Mouse (Mus musculus): Measurements from ENCODE around the gene Tnik. TPM values are rescaled to one million over a fixed set of nuclear protein-coding genes. Genes with fewer than 3 reads are reported as not detected.

Gene Tnik
- polyA plus RNA-seq, 1 experiment from 2014 or later = 9.8 TPM

GRCm38 (mm10) chr3:28234179-28234578, 28.8 kb upstream of the Tnik start:
- H3K4me3 ChIP-seq = no peak overlapping the region
- 73% methylated on average over 6 of the region's 7 CpGs for WGBS
- no peak for ATAC-seq (ENCODE audit: borderline replicate concordance, extremely low read depth, low FRiP score, low TSS enrichment)

DNA sequence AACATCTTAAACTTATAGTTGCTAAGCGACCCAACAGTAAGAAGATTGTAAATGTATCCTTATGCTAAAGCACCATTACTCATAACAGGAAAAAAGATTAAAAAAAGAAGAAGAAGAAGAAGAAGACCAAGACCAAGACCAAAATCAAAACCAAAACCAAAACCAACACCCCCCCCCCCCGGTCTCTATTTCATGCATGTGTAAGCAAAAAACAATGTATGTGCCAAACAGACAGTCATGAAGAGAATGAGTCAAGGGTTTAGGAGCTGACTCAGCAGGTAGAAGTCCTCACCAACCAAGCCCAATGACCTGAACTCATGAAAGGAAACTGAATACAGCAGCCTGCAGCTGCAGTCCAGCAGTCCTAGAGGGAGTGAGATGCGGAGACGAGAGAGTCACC, 26.3 kb upstream of the Tnik start:
- no peak overlapping the region for H3K27ac ChIP-seq
- H3K4me2 ChIP-seq = no peak overlapping the region
- H3K4me1 ChIP-seq = no peaks in the 10 kb centered on the region
- 90% methylated on average over 4 of the region's 4 CpGs for WGBS
- no peaks in the 10 kb centered on the region for H3K27me3 ChIP-seq
- H3K4me3 ChIP-seq = no peak overlapping the region
- no peaks in the 10 kb centered on the region for H3K9me3 ChIP-seq
- no peak overlapping the region for H3K9ac ChIP-seq
- no peak for ATAC-seq (ENCODE audit: borderline replicate concordance, extremely low read depth, low FRiP score, low TSS enrichment)
- H3K36me3 ChIP-seq = no peaks in the 10 kb centered on the region

More at GRCm38 (mm10) chr3:28234179-28234578, 28.8 kb upstream of the Tnik start:
- Histone ChIP-seq H3K36me3 (no peaks in the 10 kb centered on the region), H3K4me2 (no peak overlapping the region), H3K27ac (no peak overlapping the region), H3K9ac (no peak overlapping the region), H3K4me1 (no peaks in the 10 kb centered on the region), H3K27me3 (no peaks in the 10 kb centered on the region), H3K9me3 (no peaks in the 10 kb centered on the region)

DNA sequence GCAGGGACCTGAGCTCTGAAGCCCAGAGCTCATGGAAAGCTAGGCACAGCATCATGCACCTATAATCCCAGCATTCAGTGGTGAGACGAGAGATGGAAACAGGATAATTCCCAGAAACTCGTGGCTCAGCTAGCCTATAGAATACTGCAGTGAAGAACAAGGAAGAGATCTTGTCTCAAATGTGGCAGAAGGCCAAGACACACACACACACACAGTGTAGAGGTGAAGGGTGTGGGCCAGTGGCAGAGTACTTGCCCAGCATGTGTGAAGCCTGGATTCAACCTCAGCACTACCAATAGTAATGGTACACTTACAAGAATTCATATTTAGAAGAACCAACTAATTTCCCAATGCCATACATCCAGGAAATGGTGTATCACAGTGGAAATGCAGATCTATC, 24.9 kb upstream of the Tnik start:
- Histone ChIP-seq H3K9me3 (no peaks in the 10 kb centered on the region), H3K4me3 (no peak overlapping the region), H3K27ac (no peak overlapping the region), H3K4me1 (no peaks in the 10 kb centered on the region), H3K36me3 (no peaks in the 10 kb centered on the region), H3K9ac (no peak overlapping the region), H3K4me2 (no peak overlapping the region), H3K27me3 (no peaks in the 10 kb centered on the region)
- ATAC-seq (ENCODE audit: borderline replicate concordance, extremely low read depth, low FRiP score, low TSS enrichment) = no peak
- 52% methylated on average over 2 of the region's 2 CpGs for WGBS

- no peak for ATAC-seq (ENCODE audit: borderline replicate concordance, extremely low read depth, low FRiP score, low TSS enrichment)
- WGBS = 83% methylated on average over 2 of the region's 2 CpGs
- Histone ChIP-seq H3K9ac (no peak overlapping the region), H3K36me3 (no peaks in the 10 kb centered on the region), H3K27me3 (no peaks in the 10 kb centered on the region), H3K27ac (no peak overlapping the region), H3K4me2 (no peak overlapping the region), H3K4me3 (no peak overlapping the region), H3K4me1 (no peaks in the 10 kb centered on the region), H3K9me3 (no peaks in the 10 kb centered on the region)
Measured at GRCm38 (mm10) chr3:28242561-28242960, 20.5 kb upstream of the Tnik start.

DNA sequence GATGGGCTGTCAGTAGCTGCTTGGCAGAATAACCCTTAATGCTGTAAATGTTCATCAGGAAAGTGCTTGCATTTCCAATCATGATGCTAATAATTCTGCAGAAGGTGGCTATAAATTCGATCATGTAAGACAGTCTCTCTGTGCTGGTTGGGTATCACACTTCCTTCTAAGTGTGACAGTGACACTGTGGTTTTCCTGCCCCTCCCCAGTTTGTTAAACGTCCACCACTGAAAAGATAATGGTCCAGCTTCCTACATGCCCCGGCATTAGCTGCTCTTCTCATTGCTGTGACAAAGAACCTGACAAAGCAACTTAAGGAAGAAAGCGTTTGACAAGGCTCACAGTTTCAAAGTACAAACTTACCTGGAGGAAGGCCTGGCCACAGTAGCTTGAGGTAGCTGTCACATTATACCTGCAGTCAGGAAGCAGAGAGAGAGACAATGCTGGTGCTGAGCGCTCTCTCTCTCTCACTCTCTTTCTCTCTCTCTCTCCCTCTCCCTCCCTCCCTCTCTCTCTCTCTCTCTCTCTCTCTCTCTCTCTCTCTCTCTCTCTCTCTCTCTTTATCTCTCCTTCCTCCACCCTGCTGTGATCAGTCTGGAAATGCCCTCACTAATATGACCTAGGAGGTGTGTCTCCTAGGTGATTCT, 18.6 kb upstream of the Tnik start:
- ATAC-seq (ENCODE audit: borderline replicate concordance, extremely low read depth, low FRiP score, low TSS enrichment) = no peak
- Histone ChIP-seq H3K27ac (no peak overlapping the region), H3K36me3 (no peaks in the 10 kb centered on the region), H3K4me2 (no peak overlapping the region), H3K4me1 (peaks cover 9% of the 10 kb centered on the region; the same call in 1 of the 2 replicates), H3K27me3 (no peaks in the 10 kb centered on the region), H3K9me3 (no peaks in the 10 kb centered on the region), H3K4me3 (no peak overlapping the region), H3K9ac (no peak overlapping the region)
- WGBS = 70% methylated on average over 5 of the region's 5 CpGs

DNA sequence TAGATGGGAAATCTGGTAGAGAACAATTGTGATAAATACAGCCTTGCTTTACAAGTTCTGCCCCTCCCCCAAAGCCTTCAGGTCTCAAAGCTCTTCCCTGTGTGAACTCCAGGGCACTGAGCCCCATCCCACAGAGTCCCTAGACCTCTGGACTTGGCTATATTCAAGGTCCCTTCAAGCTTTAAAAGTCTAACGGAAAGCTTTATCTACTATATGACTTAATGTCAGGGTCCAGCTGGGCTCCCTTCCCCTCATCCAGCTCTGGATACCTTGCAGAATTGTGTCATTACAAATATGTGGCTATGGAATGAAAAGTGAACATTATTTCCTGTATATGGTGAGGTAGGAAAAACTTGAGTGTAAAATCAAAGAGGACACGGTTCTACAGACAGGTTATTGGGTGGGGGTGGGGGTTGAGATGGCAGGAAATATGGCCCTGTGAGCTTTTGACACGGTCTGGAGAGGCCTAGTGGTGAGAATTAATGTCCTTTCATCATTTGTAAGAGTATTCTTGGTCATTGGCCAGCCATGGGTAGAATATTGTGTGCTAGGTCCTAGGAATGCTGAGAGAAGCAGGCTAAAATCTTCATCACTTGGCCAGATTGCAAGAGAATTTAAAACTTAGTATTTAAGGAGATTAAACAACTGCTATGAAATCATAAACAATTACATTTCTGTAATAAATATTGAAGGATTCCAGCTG, 14.6 kb upstream of the Tnik start:
- ATAC-seq (ENCODE audit: borderline replicate concordance, extremely low read depth, low FRiP score, low TSS enrichment) = peak; percentile 77
- Histone ChIP-seq H3K27me3 (no peaks in the 10 kb centered on the region), H3K9ac (no peak overlapping the region), H3K4me2 (no peak overlapping the region), H3K9me3 (no peaks in the 10 kb centered on the region), H3K4me3 (no peak overlapping the region), H3K4me1 (peaks cover 9% of the 10 kb centered on the region; the same call in 1 of the 2 replicates), H3K27ac (peak overlapping the region; percentile 45), H3K36me3 (no peaks in the 10 kb centered on the region)
- WGBS = 32% methylated on average over 3 of the region's 3 CpGs

DNA sequence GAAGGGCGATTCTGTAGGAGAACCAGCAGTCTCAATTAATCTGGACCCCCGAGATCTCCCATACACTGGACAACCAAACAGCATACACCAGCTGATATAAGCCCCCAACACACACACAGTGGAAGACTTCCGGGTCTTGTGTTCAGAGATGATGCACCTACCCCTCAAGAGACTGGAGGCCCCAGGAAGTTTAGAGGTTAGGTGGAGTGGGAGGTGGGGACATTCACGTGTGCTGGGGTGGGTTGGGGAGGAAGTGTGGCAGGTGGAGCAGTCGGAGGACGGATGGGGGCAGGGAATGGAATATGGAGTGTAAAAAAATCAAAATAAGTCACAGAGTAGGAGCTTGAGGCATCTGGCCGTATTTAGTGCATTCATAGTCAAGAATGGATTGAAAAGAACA, 7.3 kb upstream of the Tnik start:
- no peaks in the 10 kb centered on the region for H3K27me3 ChIP-seq
- H3K4me1 ChIP-seq = no peaks in the 10 kb centered on the region
- ATAC-seq (ENCODE audit: borderline replicate concordance, extremely low read depth, low FRiP score, low TSS enrichment) = no peak
- no peak overlapping the region for H3K4me3 ChIP-seq
- no peak overlapping the region for H3K4me2 ChIP-seq
- no peak overlapping the region for H3K27ac ChIP-seq
- no peak overlapping the region for H3K9ac ChIP-seq
- 78% methylated on average over 7 of the region's 7 CpGs for WGBS
- H3K36me3 ChIP-seq = no peaks in the 10 kb centered on the region
- no peaks in the 10 kb centered on the region for H3K9me3 ChIP-seq

GRCm38 (mm10) chr3:28262371-28263001, 528 bp upstream of the Tnik start:
- Histone ChIP-seq H3K4me3 (peak overlapping the region; percentile 78), H3K4me2 (peak overlapping the region; percentile 97), H3K27ac (peak overlapping the region; percentile 55), H3K27me3 (peaks cover 5% of the 10 kb centered on the region; the same call in 1 of the 2 replicates), H3K36me3 (no peaks in the 10 kb centered on the region), H3K9ac (peak overlapping the region; percentile 72), H3K9me3 (no peaks in the 10 kb centered on the region), H3K4me1 (peaks cover 20% of the 10 kb centered on the region)
- under 1% methylated on average over 33 of the region's 33 CpGs for WGBS
- ATAC-seq (ENCODE audit: borderline replicate concordance, extremely low read depth, low FRiP score, low TSS enrichment) = peak; percentile 74

DNA sequence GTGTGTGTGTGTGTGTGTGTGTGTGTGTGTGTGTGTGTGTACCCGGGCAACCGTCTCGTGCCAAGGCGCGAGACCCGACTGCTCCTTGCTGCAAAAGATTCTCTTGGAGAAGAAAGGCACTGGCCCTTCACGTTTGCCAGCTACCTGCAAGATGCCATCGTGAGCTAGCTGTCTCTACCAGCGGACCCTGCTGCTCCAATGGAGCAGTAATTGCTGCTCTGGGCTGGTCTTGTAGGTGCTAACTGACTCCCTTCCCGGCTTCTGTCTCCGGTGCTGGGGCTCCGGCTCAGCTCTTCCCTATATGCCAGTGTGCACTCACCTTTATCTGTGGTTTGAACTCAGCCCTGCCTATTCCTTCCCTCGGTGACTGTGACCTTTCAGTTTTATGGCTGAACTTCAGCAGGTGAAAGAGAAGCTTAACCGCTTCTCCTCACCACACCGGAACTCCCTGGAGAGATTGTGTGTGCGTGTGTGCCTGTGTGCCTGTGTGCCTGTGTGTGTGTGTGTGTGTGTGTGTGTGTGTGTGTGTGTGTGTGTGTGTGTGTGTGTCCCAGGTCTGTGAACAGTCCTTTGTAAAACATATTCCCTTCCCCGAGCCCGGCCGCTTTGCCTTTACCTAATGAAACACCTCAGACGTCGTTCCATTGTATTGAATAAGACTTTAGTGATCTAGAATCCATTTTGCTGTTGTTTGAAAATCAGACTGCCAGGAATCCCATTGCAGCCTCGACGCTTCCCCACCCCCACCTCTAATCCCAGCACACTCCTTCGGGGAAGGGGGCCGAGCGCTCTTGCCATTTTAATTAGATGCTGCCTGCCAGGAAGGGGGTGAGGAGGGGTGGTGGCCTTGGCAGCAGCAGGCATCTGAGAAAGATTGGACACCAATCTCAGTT, 1.2 kb downstream of the Tnik start:
- Histone ChIP-seq H3K4me1 (peaks cover 20% of the 10 kb centered on the region), H3K27me3 (peaks cover 5% of the 10 kb centered on the region; the same call in 1 of the 2 replicates), H3K9ac (peak overlapping the region; percentile 72), H3K4me3 (peak overlapping the region; percentile 78), H3K27ac (peak overlapping the region; percentile 83; the same call in 1 of the 2 replicates), H3K4me2 (peak overlapping the region; percentile 97), H3K9me3 (no peaks in the 10 kb centered on the region), H3K36me3 (no peaks in the 10 kb centered on the region)
- WGBS = 7% methylated on average over 26 of the region's 26 CpGs
- ATAC-seq (ENCODE audit: borderline replicate concordance, extremely low read depth, low FRiP score, low TSS enrichment) = no peak

GRCm38 (mm10) chr3:28264841-28265150, 1.8 kb downstream of the Tnik start:
- peak overlapping the region; percentile 78 for H3K4me3 ChIP-seq
- H3K4me2 ChIP-seq = peak overlapping the region; percentile 97
- WGBS = 37% methylated on average over 5 of the region's 5 CpGs
- no peak overlapping the region for H3K27ac ChIP-seq
- H3K9ac ChIP-seq = 0 out of 2 replicates have a peak overlapping the region, but pooled peaks have one; percentile 72
- no peaks in the 10 kb centered on the region for H3K9me3 ChIP-seq
- H3K27me3 ChIP-seq = peaks cover 5% of the 10 kb centered on the region; the same call in 1 of the 2 replicates
- peaks cover 20% of the 10 kb centered on the region for H3K4me1 ChIP-seq
- H3K36me3 ChIP-seq = no peaks in the 10 kb centered on the region
- no peak for ATAC-seq (ENCODE audit: borderline replicate concordance, extremely low read depth, low FRiP score, low TSS enrichment)

- 47% methylated on average over 4 of the region's 4 CpGs for WGBS
Measured at GRCm38 (mm10) chr3:28265183-28265582, 2.2 kb downstream of the Tnik start.

More at GRCm38 (mm10) chr3:28265183-28265582, 2.2 kb downstream of the Tnik start:
- Histone ChIP-seq H3K27ac (no peak overlapping the region), H3K4me1 (peaks cover 20% of the 10 kb centered on the region), H3K9ac (no peak overlapping the region), H3K27me3 (peaks cover 5% of the 10 kb centered on the region; the same call in 1 of the 2 replicates), H3K4me2 (peak overlapping the region; percentile 97), H3K36me3 (no peaks in the 10 kb centered on the region), H3K4me3 (peak overlapping the region; percentile 78; the same call in 1 of the 2 replicates), H3K9me3 (no peaks in the 10 kb centered on the region)
- ATAC-seq (ENCODE audit: borderline replicate concordance, extremely low read depth, low FRiP score, low TSS enrichment) = no peak
